Mouse (Mus musculus): ENCODE results near the gene Stac3. TPM values are rescaled to one million over a fixed set of nuclear protein-coding genes. Genes with fewer than 3 reads are reported as not detected.

The Stac3 gene
- 0.23 and 0.53 TPM in 2 replicates for polyA plus RNA-seq (2015; fragmentation: Nextera tagmentation; extraction: Ambion mirVana)

- 57% methylated on average over 13 of the region's 13 CpGs for WGBS
- Histone ChIP-seq H3K9me3 (ENCODE audit: low read length) (no peaks in the 10 kb centered on the region), H3K4me3 (ENCODE audit: low read depth, low read length) (no peak within 1 kb of the TSS), H3K4me1 (ENCODE audit: insufficient read depth, low read depth, low read length) (no peaks in the 10 kb centered on the region), H3K27ac (ENCODE audit: low read length) (no peak within 1 kb of the TSS), H3K4me2 (replicated peaks; ENCODE audit: low read depth, low read length) (no peak within 1 kb of the TSS), H3K9ac (replicated peaks; ENCODE audit: low read depth) (no peak within 1 kb of the TSS), H3K36me3 (ENCODE audit: insufficient read depth, low read length) (peaks cover 12% of the 10 kb centered on the region; the same call in 1 of the 2 replicates), H3K27me3 (replicated peaks; ENCODE audit: insufficient read depth, low read length) (no peaks in the 10 kb centered on the region)
- DNase-seq (ENCODE audit: low spot score), result no peak
- ATAC-seq, result no peak
- no peak for TF ChIP-seq CTCF (IDR thresholded peaks at IDR 0.05)
- no peak for TF ChIP-seq EP300 (IDR thresholded peaks at IDR 0.05)
Observed at GRCm38 (mm10) chr10:127500894-127501893, at the start of gene Stac3. Gene Stac3 (plus strand): TSS chr10:127501686.

DNA sequence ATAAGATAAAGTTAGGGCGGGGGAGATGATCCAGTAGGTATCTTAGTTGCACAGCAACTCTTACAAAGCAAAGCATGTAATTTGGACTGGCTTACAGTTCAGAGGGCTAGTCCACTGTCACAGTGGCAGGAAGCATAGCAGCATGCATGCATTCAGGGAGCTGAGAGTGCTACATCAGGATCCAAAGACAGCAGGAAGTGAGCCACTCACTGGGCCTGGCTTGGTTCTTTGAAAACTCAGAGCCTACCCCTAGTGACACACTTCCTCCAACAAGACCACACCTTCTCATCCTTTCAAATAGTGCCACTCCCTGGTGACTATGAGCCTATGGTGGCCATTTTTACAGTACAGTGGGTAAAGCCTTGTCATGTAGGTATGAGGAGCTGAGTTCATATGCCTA lies 47.8 kb upstream of the Stac3 start:
- Histone ChIP-seq H3K27ac (ENCODE audit: low read length) (no peak overlapping the region), H3K4me2 (replicated peaks; ENCODE audit: low read depth, low read length) (no peak overlapping the region), H3K4me3 (ENCODE audit: low read depth, low read length) (no peak overlapping the region), H3K36me3 (ENCODE audit: insufficient read depth, low read length) (peaks cover 34% of the 10 kb centered on the region), H3K27me3 (replicated peaks; ENCODE audit: insufficient read depth, low read length) (no peaks in the 10 kb centered on the region), H3K4me1 (ENCODE audit: insufficient read depth, low read depth, low read length) (no peaks in the 10 kb centered on the region), H3K9me3 (ENCODE audit: low read length) (no peaks in the 10 kb centered on the region), H3K9ac (replicated peaks; ENCODE audit: low read depth) (no peak overlapping the region)
- 100% methylated on average over 1 of the region's 1 CpGs for WGBS
- ATAC-seq (no peak), DNase-seq (ENCODE audit: low spot score) (no peak)
- TF ChIP-seq CTCF (IDR thresholded peaks at IDR 0.05), result no peak
- no peak for TF ChIP-seq EP300 (IDR thresholded peaks at IDR 0.05)

DNA sequence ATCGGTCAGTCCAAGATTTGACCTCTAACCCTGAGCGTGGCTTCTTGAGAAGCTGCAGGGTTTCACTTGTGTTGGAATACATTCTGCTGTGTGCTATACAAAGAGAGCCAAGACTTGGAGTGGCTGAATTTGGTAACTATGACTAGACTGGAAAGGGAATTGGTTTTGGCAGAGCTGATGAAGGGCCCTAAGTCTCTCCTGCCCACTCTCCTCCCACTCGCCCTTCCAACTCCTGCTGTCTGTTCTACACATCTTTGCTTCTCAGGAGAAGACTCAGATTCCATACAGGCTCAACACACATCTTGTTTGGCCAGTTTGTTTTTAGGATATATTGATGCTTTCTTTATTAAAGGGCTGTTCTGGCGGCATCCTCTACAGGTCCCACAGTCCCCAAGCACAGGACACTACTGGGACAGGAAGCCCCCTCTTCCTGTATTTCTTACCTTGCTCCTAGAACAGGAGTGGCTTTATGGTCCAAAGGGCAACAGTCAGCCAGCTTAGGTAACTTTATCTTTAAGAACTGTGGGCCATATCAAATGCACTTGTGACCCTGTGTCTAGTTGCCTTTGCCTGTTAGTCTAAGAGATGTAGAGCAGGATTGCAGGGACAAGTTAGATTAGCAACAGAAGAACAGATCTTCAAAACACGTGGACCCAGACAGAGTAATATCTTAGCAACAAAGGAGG lies 38.9 kb upstream of the Stac3 start:
- 83% methylated on average over 5 of the region's 5 CpGs for WGBS

DNA sequence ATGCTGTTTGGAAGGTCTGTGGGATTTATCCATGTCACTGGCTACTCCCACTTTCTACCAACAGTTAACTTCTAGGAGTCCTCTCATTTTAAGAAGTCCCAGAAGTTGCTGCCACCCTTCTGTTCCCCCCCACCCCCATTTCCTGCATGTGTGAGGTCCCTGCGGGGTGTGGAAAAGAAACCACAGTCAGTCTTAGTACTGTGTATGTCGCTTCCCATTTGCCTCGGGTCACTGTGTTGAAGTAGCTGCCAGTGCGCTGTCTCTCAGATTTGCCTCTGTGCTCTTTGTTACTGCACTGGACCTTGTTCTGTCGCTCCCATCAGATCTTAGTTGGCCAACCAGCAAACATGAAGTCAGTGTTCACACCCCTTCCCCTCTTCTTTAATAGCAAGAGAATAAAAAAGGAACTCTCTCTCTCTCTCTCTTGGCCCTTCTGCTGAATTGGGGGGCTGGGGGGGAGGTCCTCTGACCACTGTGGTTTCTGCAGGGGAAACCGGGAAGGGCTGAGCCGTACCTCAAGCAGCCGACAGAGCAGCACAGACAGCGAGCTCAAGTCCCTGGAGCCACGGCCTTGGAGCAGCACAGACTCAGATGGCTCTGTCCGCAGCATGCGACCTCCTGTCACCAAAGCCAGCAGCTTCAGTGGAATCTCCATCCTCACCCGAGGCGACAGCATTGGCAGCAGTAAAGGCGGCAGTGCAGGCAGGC lies 30.1 kb upstream of the Stac3 start:
- TF ChIP-seq CTCF (IDR thresholded peaks at IDR 0.05), result no peak
- TF ChIP-seq EP300 (IDR thresholded peaks at IDR 0.05), result no peak
- no peak overlapping the region for H3K27ac ChIP-seq (ENCODE audit: low read length)
- no peak overlapping the region for H3K4me3 ChIP-seq (ENCODE audit: low read depth, low read length)
- H3K4me2 ChIP-seq (replicated peaks; ENCODE audit: low read depth, low read length), result no peak overlapping the region
- DNase-seq (ENCODE audit: low spot score) (peak; percentile 8), ATAC-seq (peak; percentile 37; the same call in 1 of the 2 replicates)
- H3K9ac ChIP-seq (replicated peaks; ENCODE audit: low read depth), result no peak overlapping the region
- no peaks in the 10 kb centered on the region for H3K27me3 ChIP-seq (replicated peaks; ENCODE audit: insufficient read depth, low read length)
- no peaks in the 10 kb centered on the region for H3K4me1 ChIP-seq (ENCODE audit: insufficient read depth, low read depth, low read length)
- H3K36me3 ChIP-seq (ENCODE audit: insufficient read depth, low read length), result peaks cover 14% of the 10 kb centered on the region; the same call in 1 of the 2 replicates
- WGBS, result 53% methylated on average over 15 of the region's 15 CpGs
- H3K9me3 ChIP-seq (ENCODE audit: low read length), result no peaks in the 10 kb centered on the region

More for the DNA sequence above, 38.9 kb upstream of the Stac3 start:
- Histone ChIP-seq H3K4me3 (ENCODE audit: low read depth, low read length) (no peak overlapping the region), H3K4me2 (replicated peaks; ENCODE audit: low read depth, low read length) (no peak overlapping the region), H3K9ac (replicated peaks; ENCODE audit: low read depth) (no peak overlapping the region), H3K36me3 (ENCODE audit: insufficient read depth, low read length) (peaks cover 38% of the 10 kb centered on the region), H3K9me3 (ENCODE audit: low read length) (no peaks in the 10 kb centered on the region), H3K4me1 (ENCODE audit: insufficient read depth, low read depth, low read length) (no peaks in the 10 kb centered on the region), H3K27ac (ENCODE audit: low read length) (no peak overlapping the region), H3K27me3 (replicated peaks; ENCODE audit: insufficient read depth, low read length) (no peaks in the 10 kb centered on the region)
- no peak for ATAC-seq
- TF ChIP-seq CTCF (IDR thresholded peaks at IDR 0.05) (no peak), EP300 (IDR thresholded peaks at IDR 0.05) (no peak)
- no peak for DNase-seq (ENCODE audit: low spot score)

- Histone ChIP-seq H3K27me3 (replicated peaks; ENCODE audit: insufficient read depth, low read length) (no peaks in the 10 kb centered on the region), H3K27ac (ENCODE audit: low read length) (no peak overlapping the region), H3K4me3 (ENCODE audit: low read depth, low read length) (no peak overlapping the region), H3K36me3 (ENCODE audit: insufficient read depth, low read length) (peaks cover 14% of the 10 kb centered on the region; the same call in 1 of the 2 replicates), H3K4me2 (replicated peaks; ENCODE audit: low read depth, low read length) (no peak overlapping the region), H3K9me3 (ENCODE audit: low read length) (no peaks in the 10 kb centered on the region), H3K4me1 (ENCODE audit: insufficient read depth, low read depth, low read length) (no peaks in the 10 kb centered on the region), H3K9ac (replicated peaks; ENCODE audit: low read depth) (no peak overlapping the region)
- 77% methylated on average over 9 of the region's 9 CpGs for WGBS
- ATAC-seq (no peak), DNase-seq (ENCODE audit: low spot score) (no peak)
- no peak for TF ChIP-seq CTCF (IDR thresholded peaks at IDR 0.05)
- TF ChIP-seq EP300 (IDR thresholded peaks at IDR 0.05), result no peak
Observed at GRCm38 (mm10) chr10:127472722-127473121, 28.8 kb upstream of the Stac3 start.
